Mouse (Mus musculus): ENCODE measurements around the gene Gm3409. TPM values are rescaled to one million over a fixed set of nuclear protein-coding genes. Genes with fewer than 3 reads are reported as not detected.
"Not testable (repeated sequence)": the region's sequence is repeated elsewhere in the genome, so short reads cannot be mapped to it uniquely, and the experiment has no call there.

The Gm3409 gene
- not detected for total RNA-seq (2021)

- not testable (repeated sequence) for DNase-seq (ENCODE audit: extremely low spot score in 1 of 2, low spot score in 1 of 2)
These were observed at the start of gene Gm3409 for GRCm38 (mm10) chr5:146537347-146537746. Gm3409 (plus strand) TSS chr5:146537647.

DNA sequence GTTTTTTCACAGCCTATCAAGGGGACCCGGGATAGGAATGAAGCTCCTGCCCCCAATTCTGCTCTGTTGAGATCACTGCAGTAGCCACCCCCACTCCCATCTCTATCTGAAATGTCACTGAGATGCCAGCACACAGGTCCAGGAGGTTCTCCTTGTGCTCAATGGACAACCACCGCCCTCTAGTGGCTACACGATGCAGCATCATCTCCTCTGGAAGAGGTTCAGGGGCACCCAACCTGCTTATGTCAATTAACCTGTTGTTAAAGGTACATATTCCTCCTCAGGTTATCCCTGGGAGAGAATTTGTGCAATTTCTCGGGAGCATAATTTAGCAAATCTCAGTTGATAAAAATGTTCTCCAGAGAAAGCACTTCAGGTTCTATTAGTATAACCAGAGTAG lies 48.5 kb upstream of the Gm3409 start:
- DNase-seq (ENCODE audit: extremely low spot score in 1 of 2, low spot score in 1 of 2): peak in 1 of 2 experiments; percentile 41

- DNase-seq (ENCODE audit: extremely low spot score in 1 of 2, low spot score in 1 of 2): not testable (repeated sequence)
These were observed 46.4 kb upstream of the Gm3409 start, which contains the start of gene Gm6370 for GRCm38 (mm10) chr5:146491063-146491462. Gm6370 (plus strand) TSS chr5:146491363.

GRCm38 (mm10) chr5:146502099-146502498 lies 35.3 kb upstream of the Gm3409 start, which contains the start of gene 4930449I24Rik:
4930449I24Rik (plus strand) TSS chr5:146502399.
- DNase-seq (ENCODE audit: extremely low spot score in 1 of 2, low spot score in 1 of 2): not testable (repeated sequence)

- DNase-seq (ENCODE audit: extremely low spot score in 1 of 2, low spot score in 1 of 2): not testable (repeated sequence)
These were observed 23.6 kb upstream of the Gm3409 start, which contains the start of gene Gm3402 for GRCm38 (mm10) chr5:146513823-146514222. Gm3402 (plus strand) TSS chr5:146514123.

DNA sequence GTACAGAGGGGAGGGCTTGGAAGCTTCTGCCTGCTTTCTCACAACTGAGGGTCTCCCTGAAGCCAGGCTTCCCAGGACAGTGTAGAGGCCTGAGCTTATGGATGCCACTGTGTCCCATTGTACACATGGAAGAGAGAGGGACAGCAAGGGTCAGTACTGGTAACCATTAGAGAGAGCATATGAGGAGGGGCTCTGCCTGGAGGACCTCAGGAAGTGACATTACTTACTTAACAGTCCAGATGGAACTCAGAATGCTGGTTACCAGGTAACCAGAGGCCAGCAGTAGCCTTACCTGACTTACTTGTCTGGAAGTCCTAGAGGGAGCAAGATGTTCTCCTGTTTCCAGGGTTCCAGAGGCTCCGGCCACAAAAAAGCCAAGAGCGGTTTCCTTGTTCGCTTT lies 11.9 kb upstream of the Gm3409 start, which contains the start of gene Gm3404:
Gene Gm3404 (plus strand): TSS at position 301 of the 400 bp plus-strand sequence.
- DNase-seq (ENCODE audit: extremely low spot score in 1 of 2, low spot score in 1 of 2): not testable (repeated sequence)

DNA sequence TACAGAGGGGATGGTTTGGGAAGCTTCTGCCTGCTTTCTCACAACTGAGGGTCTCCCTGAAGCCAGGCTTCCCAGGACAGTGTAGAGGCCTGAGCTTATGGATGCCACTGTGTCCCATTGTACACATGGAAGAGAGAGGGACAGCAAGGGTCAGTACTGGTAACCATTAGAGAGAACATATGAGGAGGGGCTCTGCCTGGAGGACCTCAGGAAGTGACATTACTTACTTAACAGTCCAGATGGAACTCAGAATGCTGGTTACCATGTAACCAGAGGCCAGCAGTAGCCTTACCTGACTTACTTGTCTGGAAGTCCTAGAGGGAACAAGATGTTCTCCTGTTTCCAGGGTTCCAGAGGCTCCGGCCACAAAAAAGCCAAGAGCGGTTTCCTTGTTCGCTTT lies 18.4 kb downstream of the Gm3409 start, which contains the start of gene Gm3415:
Gene Gm3415 (plus strand): TSS at position 301 of the 400 bp plus-strand sequence.
- not testable (repeated sequence) for DNase-seq (ENCODE audit: extremely low spot score in 1 of 2, low spot score in 1 of 2)

DNA sequence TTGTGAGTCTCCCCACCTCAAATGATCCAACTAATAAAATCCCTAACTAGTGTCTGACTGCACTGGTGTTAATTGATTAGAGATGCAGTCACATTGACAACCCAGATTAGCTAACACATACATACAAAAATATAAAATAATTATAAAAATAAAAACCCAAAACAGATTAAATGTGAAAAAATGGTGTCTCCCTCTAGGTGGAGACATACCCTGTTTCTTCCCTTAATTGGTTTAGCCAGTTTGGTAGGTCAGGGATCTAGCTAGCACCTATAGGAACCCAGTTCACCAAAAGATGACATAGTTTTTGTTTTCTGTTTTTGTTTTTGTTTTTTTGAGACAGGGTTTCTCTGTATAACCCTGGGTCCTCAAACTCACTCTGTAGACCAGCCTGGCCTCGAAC lies 26.8 kb downstream of the Gm3409 start:
- no peak for DNase-seq (ENCODE audit: extremely low spot score in 1 of 2, low spot score in 1 of 2)

- DNase-seq (ENCODE audit: extremely low spot score in 1 of 2, low spot score in 1 of 2): no peak
These were observed 29.6 kb downstream of the Gm3409 start for GRCm38 (mm10) chr5:146567054-146567453.

GRCm38 (mm10) chr5:146570179-146570578 lies 32.7 kb downstream of the Gm3409 start:
- not testable (repeated sequence) for DNase-seq (ENCODE audit: extremely low spot score in 1 of 2, low spot score in 1 of 2)

DNA sequence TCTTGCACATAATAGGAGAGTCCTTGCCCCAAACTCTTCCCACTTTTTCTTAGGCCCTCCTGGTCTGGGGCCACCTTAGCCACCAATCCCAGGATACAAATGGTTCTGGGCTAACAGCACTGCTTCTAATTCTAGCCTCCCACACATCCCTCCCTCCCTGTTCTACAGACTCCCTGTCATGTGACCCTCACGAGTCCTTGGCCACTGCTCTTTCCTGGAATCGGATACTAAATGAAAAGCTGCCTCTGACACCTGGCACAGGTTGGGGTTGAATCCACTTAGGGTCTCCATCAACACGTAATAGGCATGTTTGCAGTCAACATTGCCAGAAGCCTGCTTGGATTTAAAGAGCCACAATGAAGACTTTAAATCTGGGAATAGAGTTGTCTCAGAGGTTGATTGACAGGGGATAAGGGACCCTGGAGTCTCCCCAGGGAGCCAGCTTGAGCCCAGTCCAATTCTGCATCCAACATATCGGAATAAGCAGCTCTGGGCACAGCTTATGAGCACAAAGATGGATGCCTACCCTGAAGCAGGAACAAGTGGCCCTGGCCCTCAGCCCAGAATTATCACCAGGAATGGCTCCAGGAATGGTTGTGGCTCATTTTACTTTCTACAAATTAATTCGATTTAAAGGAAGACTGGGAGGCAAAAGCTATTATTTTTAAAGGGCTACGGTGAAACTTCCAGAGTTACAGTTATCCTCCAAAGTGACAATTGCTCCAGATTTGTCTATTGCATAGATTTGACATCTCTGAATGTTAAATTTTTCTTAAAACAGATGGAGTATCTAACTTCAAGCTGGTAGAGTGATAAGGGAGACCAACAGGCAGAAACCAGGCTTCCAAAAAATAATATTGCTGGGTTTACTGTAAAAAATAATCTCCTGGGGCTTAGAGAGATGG lies 34.6 kb downstream of the Gm3409 start:
- DNase-seq (ENCODE audit: extremely low spot score in 1 of 2, low spot score in 1 of 2): peak; percentile 43 to 71

- DNase-seq (ENCODE audit: extremely low spot score in 1 of 2, low spot score in 1 of 2): not testable (repeated sequence)
These were observed 35.2 kb downstream of the Gm3409 start for GRCm38 (mm10) chr5:146572735-146573042.

GRCm38 (mm10) chr5:146576668-146577067 lies 39.2 kb downstream of the Gm3409 start:
- DNase-seq (ENCODE audit: extremely low spot score in 1 of 2, low spot score in 1 of 2): no peak

GRCm38 (mm10) chr5:146584156-146584477 lies 46.7 kb downstream of the Gm3409 start:
- DNase-seq (ENCODE audit: extremely low spot score in 1 of 2, low spot score in 1 of 2): no peak

DNA sequence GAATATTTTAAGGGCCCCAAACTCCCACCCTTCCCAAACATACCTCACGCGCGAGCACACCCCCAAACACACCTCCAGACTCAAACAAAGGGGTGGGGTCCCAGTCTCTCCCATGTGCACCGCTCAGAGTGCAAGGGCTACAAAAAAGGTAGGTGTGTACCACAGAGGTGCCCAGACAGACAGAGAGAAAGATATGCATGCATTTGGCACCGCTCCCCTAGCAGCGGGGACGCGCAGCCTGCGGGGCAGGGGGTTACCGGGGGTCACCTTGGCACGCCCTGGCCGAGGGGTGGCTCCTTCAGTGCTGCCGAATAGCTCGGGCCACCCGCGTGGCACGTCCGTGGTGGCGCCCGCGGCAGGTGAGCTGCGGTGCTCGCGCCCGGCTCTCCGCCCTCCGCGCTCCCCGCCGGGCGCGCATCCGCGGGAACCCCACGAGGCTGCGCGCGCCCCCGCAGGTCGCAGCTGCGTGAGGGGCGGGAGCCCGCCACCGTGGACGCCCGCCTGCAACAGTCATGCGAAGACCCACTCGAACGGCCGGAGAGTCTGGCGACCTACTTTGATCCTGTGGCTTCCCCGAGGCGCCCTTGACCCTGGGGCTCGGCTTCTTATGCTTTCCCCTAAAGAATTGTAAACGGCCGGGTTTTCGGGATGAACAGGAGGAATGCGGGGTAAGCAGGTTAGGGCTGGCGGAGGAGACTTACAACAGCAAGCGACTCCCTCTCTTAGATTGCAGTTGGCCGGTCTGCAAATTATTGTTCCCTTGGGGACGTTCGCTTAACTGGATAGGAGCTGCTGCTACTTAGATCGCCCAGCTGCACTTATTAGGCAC lies 47.2 kb downstream of the Gm3409 start, which contains the start of gene Gpr12:
Gene Gpr12 (minus strand): TSS at position 762 of the 829 bp plus-strand sequence.
- peak in 1 of 2 experiments; percentile 46 for DNase-seq (ENCODE audit: extremely low spot score in 1 of 2, low spot score in 1 of 2)

- DNase-seq (ENCODE audit: extremely low spot score in 1 of 2, low spot score in 1 of 2): no peak
These were observed 47.8 kb downstream of the Gm3409 start for GRCm38 (mm10) chr5:146585307-146585651.

DNA sequence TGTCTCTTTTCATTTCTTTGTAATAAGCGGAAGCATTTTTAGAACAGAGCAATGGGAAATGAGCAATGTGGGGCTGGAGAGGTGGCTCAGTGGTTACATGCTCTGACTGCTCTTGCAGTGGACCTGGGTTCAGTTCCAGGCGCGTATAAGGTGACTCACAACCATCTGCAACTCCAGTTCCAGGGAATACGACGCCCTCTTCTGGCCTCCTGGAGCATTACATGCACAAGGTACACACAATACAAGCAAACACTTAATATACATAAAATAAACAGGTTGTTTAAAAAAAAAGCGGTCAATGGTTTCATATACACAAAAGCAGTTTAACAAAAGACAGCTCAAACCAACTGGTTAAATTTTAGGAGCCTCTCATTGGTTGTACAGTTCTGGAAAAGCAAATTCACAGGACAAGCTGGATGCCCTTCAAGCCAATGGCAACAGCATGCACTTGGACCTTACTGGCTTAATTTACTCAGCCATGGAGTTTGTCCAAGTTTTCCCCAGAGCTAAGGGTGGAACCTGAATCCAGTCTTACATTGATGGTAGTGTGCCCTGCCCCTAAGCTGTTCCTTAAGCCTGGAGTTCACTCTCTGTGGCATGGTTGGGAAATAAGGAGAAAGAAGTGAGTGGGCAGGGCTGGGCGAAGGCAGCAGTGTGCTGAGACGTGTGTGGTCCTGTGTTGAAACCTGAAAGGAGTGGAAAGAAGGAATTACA lies 49.1 kb downstream of the Gm3409 start:
- DNase-seq (ENCODE audit: extremely low spot score in 1 of 2, low spot score in 1 of 2): no peak

Data from layer of hippocampus, postnatal 25 days (tissue).